10 mouse cellular contexts compared by ENCODE assay signal in genomic region chr13:94608420-94608831, GRCm38 (mm10).
A peak's percentile ranks its signal among the peaks of the same experiment; 100 is the strongest.
DNase-seq lines count a peak whose midpoint lies in the region; ATAC-seq and TF ChIP-seq lines count a peak whose summit lies in the region.
"Had no signal": no experiment of that assay in that cellular context is flagged by ENCODE, and none has a peak within 500 bp of the region (broad histone marks: within the 10 kb centered on the region; RNA-seq: fewer than 3 reads in every experiment).

No protein-coding gene starts in this region.

- no peaks in the 10 kb centered on the region for H3K27me3 ChIP-seq in ES-Bruce4 (ENCODE audit: control insufficient read depth, insufficient read depth, low read length, poor library complexity, severe bottlenecking)
- peaks cover 98% of the 10 kb centered on the region for H3K27me3 ChIP-seq in hindbrain, embryonic 10.5 days (ENCODE audit: insufficient read depth, poor library complexity, severe bottlenecking)
- H3K27me3 ChIP-seq in midbrain, embryonic 13.5 days = peaks cover 89% of the 10 kb centered on the region

- H3K9ac ChIP-seq in ES-Bruce4 (ENCODE audit: low read depth, poor library complexity, severe bottlenecking) = peak overlapping the region; percentile 25
- 0 out of 2 replicates have a peak overlapping the region, but pooled peaks have one; percentile 12 for H3K9ac ChIP-seq in midbrain, embryonic 13.5 days (replicated peaks)

- H3K4me2 ChIP-seq in midbrain, embryonic 13.5 days (replicated peaks) = no peak overlapping the region; the same call in 1 of the 2 replicates

- H3K9me3 ChIP-seq in ES-Bruce4 (replicated peaks; ENCODE audit: control insufficient read depth, insufficient read depth, low read length, poor library complexity, severe bottlenecking) = no peaks in the 10 kb centered on the region
- no peaks in the 10 kb centered on the region for H3K9me3 ChIP-seq in hindbrain, embryonic 10.5 days
- H3K9me3 ChIP-seq in midbrain, embryonic 13.5 days = no peaks in the 10 kb centered on the region

- DNase-seq in ZHBTc4 (ENCODE audit: low read depth, low spot score) = peak; percentile 43
- DNase-seq in hindbrain, embryonic 10.5 days (ENCODE audit: low spot score) = peak; percentile 47
- DNase-seq in lung, postnatal 36 days = no peak
- no peak for DNase-seq in cerebellum, adult 18-20 months
- DNase-seq in right cerebral cortex, postnatal 14 days = no peak
- DNase-seq: lung, postnatal 10 days had no signal

- no peak for TF ChIP-seq CTCF in ES-Bruce4 (IDR thresholded peaks at IDR 0.05; ENCODE audit: low read depth, low read length)

- H3K4me3 ChIP-seq in ES-Bruce4 (ENCODE audit: low read depth, low read length) = no peak overlapping the region
- no peak overlapping the region for H3K4me3 ChIP-seq in hindbrain, embryonic 10.5 days
- no peak overlapping the region for H3K4me3 ChIP-seq in midbrain, embryonic 13.5 days (replicated peaks)
- H3K4me3 ChIP-seq: left cerebral cortex, adult 2 months had no signal

- H3K27ac ChIP-seq in ES-Bruce4 (ENCODE audit: insufficient read depth, low read length) = no peak overlapping the region
- no peak overlapping the region for H3K27ac ChIP-seq in hindbrain, embryonic 10.5 days
- no peak overlapping the region; the same call in 1 of the 2 replicates for H3K27ac ChIP-seq in midbrain, embryonic 13.5 days
- H3K27ac ChIP-seq: left cerebral cortex, adult 2 months had no signal

- H3K36me3 ChIP-seq in ES-Bruce4 (ENCODE audit: control insufficient read depth, insufficient read depth, low read length, poor library complexity, severe bottlenecking) = no peaks in the 10 kb centered on the region
- H3K36me3 ChIP-seq in hindbrain, embryonic 10.5 days = no peaks in the 10 kb centered on the region
- H3K36me3 ChIP-seq in midbrain, embryonic 13.5 days = no peaks in the 10 kb centered on the region

- no peaks in the 10 kb centered on the region for H3K4me1 ChIP-seq in ES-Bruce4 (ENCODE audit: control insufficient read depth, insufficient read depth, low read length)
- peaks cover 15% of the 10 kb centered on the region for H3K4me1 ChIP-seq in hindbrain, embryonic 10.5 days (replicated peaks)
- peaks cover 17% of the 10 kb centered on the region for H3K4me1 ChIP-seq in midbrain, embryonic 13.5 days (replicated peaks)

- no peak for TF ChIP-seq EP300 in ES-Bruce4 (IDR thresholded peaks at IDR 0.05; ENCODE audit: insufficient read depth, low read depth, low read length)

- WGBS in hindbrain, embryonic 10.5 days = 10% methylated on average over 11 of the region's 11 CpGs
- WGBS in midbrain, embryonic 13.5 days = 5% methylated on average over 11 of the region's 11 CpGs

- no peak for TF ChIP-seq POLR2A in ES-Bruce4 (IDR thresholded peaks at IDR 0.05; ENCODE audit: insufficient read depth, low read length)

- ATAC-seq in midbrain, embryonic 13.5 days = peak; percentile 82
- no peak for ATAC-seq in inflammation-experienced regulatory T-cells, adult 6 months

Comparison
In these comparisons a context has a peak if more than half of its experiments do, and no peak if none do; other contexts are left out.
1. DNase-seq: peak in ZHBTc4 (single experiment) and hindbrain, embryonic 10.5 days (single experiment); none in lung, postnatal 36 days (single experiment), cerebellum, adult 18-20 months (0 of 2) and right cerebral cortex, postnatal 14 days (single experiment).